Mouse (Mus musculus): Measurements from ENCODE around the gene Faim2. TPM values are rescaled to one million over a fixed set of nuclear protein-coding genes. Genes with fewer than 3 reads are reported as not detected.
A peak's percentile ranks its signal among the peaks of the same experiment; 100 is the strongest.

The Faim2 gene
- polyA plus RNA-seq, 1 experiment from 2014 or later, result 3.1 TPM

GRCm38 (mm10) chr15:99475814-99476213 is 52.2 kb downstream of the Faim2 start:
- Histone ChIP-seq H3K36me3 (peaks cover 1% of the 10 kb centered on the region; the same call in 1 of the 2 replicates), H3K4me3 (no peak overlapping the region), H3K9me3 (no peaks in the 10 kb centered on the region), H3K4me1 (peaks cover 11% of the 10 kb centered on the region), H3K27me3 (peaks cover 12% of the 10 kb centered on the region), H3K4me2 (replicated peaks) (no peak overlapping the region), H3K9ac (replicated peaks) (no peak overlapping the region), H3K27ac (replicated peaks) (no peak overlapping the region)
- ATAC-seq (ENCODE audit: low FRiP score, low read depth), result no peak
- 64% methylated on average over 1 of the region's 1 CpGs for WGBS

DNA sequence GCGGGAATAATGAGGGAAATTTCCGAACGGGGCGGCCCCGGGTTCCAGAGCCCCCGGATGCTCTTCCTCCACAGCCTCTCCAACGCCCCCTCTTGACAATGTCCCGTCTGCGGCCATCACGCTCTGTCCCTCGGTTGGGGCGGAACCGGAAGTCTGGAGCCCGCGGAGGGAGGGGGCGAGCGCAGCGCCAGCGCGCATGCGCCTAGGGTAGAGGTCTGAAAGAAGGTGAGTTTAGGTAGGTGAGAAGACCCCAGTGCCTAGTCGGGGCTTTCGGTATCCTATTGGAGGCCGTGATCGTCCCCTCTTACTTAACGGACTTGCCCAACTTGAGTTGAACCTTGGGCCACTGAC is 53.4 kb downstream of the Faim2 start, which contains the start of gene Bcdin3d:
TSS of gene Bcdin3d (minus strand) at position 155 of the 351 bp plus-strand sequence.
- peak within 1 kb of the TSS; percentile 87 for H3K27ac ChIP-seq (replicated peaks)
- H3K9me3 ChIP-seq, result no peaks in the 10 kb centered on the region
- H3K9ac ChIP-seq (replicated peaks), result peak within 1 kb of the TSS; percentile 89
- ATAC-seq (ENCODE audit: low FRiP score, low read depth), result peak; percentile 90
- under 1% methylated on average over 26 of the region's 26 CpGs for WGBS
- peaks cover 11% of the 10 kb centered on the region for H3K36me3 ChIP-seq
- H3K27me3 ChIP-seq, result peaks cover 12% of the 10 kb centered on the region
- peak within 1 kb of the TSS; percentile 84 for H3K4me3 ChIP-seq
- H3K4me1 ChIP-seq, result peaks cover 12% of the 10 kb centered on the region
- H3K4me2 ChIP-seq (replicated peaks), result peak within 1 kb of the TSS; percentile 74

GRCm38 (mm10) chr15:99473801-99474575 is 54.0 kb downstream of the Faim2 start:
- H3K4me1 ChIP-seq, result peaks cover 12% of the 10 kb centered on the region
- peak overlapping the region; percentile 74 for H3K4me2 ChIP-seq (replicated peaks)
- H3K27ac ChIP-seq (replicated peaks), result peak overlapping the region; percentile 87
- peaks cover 12% of the 10 kb centered on the region for H3K27me3 ChIP-seq
- peak overlapping the region; percentile 89 for H3K9ac ChIP-seq (replicated peaks)
- no peaks in the 10 kb centered on the region for H3K9me3 ChIP-seq
- H3K4me3 ChIP-seq, result peak overlapping the region; percentile 84
- H3K36me3 ChIP-seq, result peaks cover 11% of the 10 kb centered on the region
- ATAC-seq (ENCODE audit: low FRiP score, low read depth), result peak; percentile 89
- WGBS, result 6% methylated on average over 38 of the region's 38 CpGs

DNA sequence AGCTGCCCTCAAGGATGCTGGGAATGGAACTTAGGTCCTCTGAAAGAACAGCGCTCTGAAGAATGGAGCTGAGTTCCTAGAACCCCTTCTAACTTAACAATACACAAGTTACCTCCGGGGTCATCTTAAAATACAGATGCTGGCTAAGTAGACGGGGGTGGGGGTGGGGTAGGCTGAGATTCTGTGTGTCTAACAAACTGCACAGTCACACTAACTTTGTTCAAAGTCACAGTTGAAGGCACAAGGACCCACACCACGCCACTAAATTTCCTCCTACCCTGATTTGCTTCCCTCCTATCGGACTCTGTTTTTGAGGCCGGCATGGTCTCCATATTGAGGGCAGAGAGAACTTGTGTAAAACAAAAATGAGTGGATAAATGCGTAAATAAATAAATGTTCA is 55.0 kb downstream of the Faim2 start:
- Histone ChIP-seq H3K4me1 (peaks cover 12% of the 10 kb centered on the region), H3K36me3 (peaks cover 15% of the 10 kb centered on the region), H3K4me2 (replicated peaks) (no peak overlapping the region), H3K9me3 (no peaks in the 10 kb centered on the region), H3K27me3 (peaks cover 12% of the 10 kb centered on the region), H3K4me3 (no peak overlapping the region), H3K9ac (replicated peaks) (no peak overlapping the region), H3K27ac (replicated peaks) (no peak overlapping the region)
- 91% methylated on average over 7 of the region's 7 CpGs for WGBS
- no peak for ATAC-seq (ENCODE audit: low FRiP score, low read depth)

DNA sequence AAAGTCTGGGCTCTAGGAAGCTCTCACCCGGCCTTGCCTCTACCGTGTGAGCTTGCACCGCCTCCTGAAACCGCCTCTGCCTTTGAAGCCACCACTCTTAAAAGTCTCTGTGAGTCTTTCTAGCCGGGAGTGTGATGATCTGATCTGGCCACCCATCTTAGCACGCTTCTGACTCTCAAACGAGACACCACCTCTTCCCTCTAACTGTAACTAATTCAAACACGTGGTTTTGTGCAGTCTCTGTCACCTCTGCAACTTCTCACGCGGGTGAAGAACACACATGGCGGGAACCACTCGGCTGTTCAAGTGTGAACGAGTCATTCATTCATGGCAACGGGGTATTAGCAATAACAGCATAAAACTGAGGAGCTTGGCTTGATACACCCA is 56.3 kb downstream of the Faim2 start:
- Histone ChIP-seq H3K9ac (replicated peaks) (no peak overlapping the region), H3K4me1 (peaks cover 12% of the 10 kb centered on the region), H3K27me3 (peaks cover 2% of the 10 kb centered on the region; the same call in 1 of the 2 replicates), H3K27ac (replicated peaks) (no peak overlapping the region), H3K9me3 (no peaks in the 10 kb centered on the region), H3K4me2 (replicated peaks) (no peak overlapping the region), H3K36me3 (peaks cover 15% of the 10 kb centered on the region), H3K4me3 (no peak overlapping the region)
- 83% methylated on average over 14 of the region's 14 CpGs for WGBS
- no peak for ATAC-seq (ENCODE audit: low FRiP score, low read depth)

DNA sequence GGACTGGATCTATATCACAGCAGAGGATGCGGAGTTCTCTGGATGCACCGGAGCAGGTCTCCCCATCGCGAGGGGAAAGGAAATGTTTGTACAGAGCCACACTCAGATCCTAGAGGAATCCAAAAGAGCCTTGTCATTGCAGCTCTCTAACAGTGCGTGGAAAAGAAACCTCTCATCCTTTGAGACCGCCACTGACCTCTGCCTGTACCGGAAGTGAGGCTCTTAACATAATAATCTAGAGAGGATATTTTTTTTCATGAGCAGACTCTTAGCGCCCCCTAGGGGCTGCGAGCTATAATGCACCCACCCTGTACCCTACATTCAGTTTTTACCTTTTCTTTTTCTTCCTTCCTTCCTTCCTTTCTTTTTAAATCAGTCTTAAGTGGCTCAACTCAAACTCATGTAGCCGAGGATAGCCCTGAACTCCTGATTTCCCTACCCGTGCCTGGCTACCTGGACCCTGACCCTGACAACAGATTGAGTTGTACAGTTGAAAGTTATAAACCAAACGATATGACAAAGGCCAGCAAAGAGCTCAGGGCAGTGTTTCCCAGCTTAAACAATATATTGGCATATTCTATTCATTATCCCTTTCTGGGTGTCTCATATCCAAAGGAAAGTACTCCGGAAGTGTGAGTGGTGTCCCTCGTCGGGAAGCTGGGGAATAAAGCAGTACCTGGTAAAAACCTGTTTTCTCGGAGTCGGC is 56.8 kb downstream of the Faim2 start:
- 0 out of 2 replicates have a peak overlapping the region, but pooled peaks have one; percentile 28 for H3K9ac ChIP-seq (replicated peaks)
- H3K4me2 ChIP-seq (replicated peaks), result no peak overlapping the region; the same call in 1 of the 2 replicates
- H3K4me3 ChIP-seq, result no peak overlapping the region
- 65% methylated on average over 17 of the region's 17 CpGs for WGBS
- ATAC-seq (ENCODE audit: low FRiP score, low read depth), result no peak
- H3K27me3 ChIP-seq, result no peaks in the 10 kb centered on the region
- peaks cover 15% of the 10 kb centered on the region for H3K36me3 ChIP-seq
- no peak overlapping the region for H3K27ac ChIP-seq (replicated peaks)
- peaks cover 12% of the 10 kb centered on the region for H3K4me1 ChIP-seq
- H3K9me3 ChIP-seq, result no peaks in the 10 kb centered on the region

- Histone ChIP-seq H3K36me3 (peaks cover 15% of the 10 kb centered on the region), H3K27me3 (no peaks in the 10 kb centered on the region), H3K4me3 (no peak overlapping the region), H3K9ac (replicated peaks) (no peak overlapping the region), H3K27ac (replicated peaks) (no peak overlapping the region), H3K4me2 (replicated peaks) (no peak overlapping the region), H3K9me3 (no peaks in the 10 kb centered on the region), H3K4me1 (peaks cover 12% of the 10 kb centered on the region)
- 94% methylated on average over 31 of the region's 31 CpGs for WGBS
- ATAC-seq (ENCODE audit: low FRiP score, low read depth), result no peak
Observed at GRCm38 (mm10) chr15:99470224-99470761, 57.7 kb downstream of the Faim2 start.

DNA sequence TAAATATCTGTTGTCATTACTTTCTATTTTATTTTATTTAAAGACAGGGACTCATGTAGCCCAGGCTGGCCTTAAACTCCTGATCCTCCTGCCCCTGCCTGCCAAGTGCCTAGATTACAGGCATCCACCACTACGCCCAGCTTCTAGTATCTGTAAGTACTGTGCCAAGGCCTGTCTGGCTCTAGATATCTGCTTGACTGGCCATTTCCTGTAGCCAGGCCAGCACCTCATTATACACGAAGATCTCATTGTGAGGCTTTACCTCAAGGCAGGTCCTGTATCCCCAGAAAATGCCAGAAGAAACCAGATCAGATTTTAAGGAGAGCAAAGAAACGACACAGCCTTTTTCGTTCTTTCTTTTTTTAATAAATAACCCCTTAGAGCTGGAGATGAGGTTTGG is 58.2 kb downstream of the Faim2 start:
- Histone ChIP-seq H3K4me2 (replicated peaks) (no peak overlapping the region), H3K36me3 (peaks cover 15% of the 10 kb centered on the region), H3K27ac (replicated peaks) (no peak overlapping the region), H3K9me3 (no peaks in the 10 kb centered on the region), H3K9ac (replicated peaks) (no peak overlapping the region), H3K4me1 (peaks cover 9% of the 10 kb centered on the region), H3K4me3 (no peak overlapping the region), H3K27me3 (no peaks in the 10 kb centered on the region)
- no peak for ATAC-seq (ENCODE audit: low FRiP score, low read depth)
- 94% methylated on average over 4 of the region's 4 CpGs for WGBS

DNA sequence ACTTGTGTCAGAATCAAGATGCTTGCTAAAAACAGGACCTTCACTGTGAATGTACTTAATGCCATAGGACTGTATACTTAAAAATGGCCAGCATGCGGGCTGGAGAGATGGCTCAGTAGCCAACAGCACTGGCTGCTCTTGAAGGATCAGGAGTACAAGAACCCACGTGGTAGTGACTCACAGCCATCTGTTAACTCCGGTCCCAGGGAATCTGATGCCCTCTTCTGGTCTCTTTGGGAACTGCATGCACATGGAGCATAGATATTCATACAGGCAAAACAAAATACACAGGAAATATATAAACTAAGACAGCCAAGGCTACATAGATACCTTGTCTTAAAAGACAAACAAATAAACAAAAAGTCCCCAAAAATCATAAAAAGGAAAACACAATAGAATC is 58.9 kb downstream of the Faim2 start:
- ATAC-seq (ENCODE audit: low FRiP score, low read depth), result no peak
- H3K27ac ChIP-seq (replicated peaks), result no peak overlapping the region
- H3K27me3 ChIP-seq, result no peaks in the 10 kb centered on the region
- peaks cover 15% of the 10 kb centered on the region for H3K36me3 ChIP-seq
- H3K4me1 ChIP-seq, result peaks cover 9% of the 10 kb centered on the region
- no peak overlapping the region for H3K9ac ChIP-seq (replicated peaks)
- H3K4me2 ChIP-seq (replicated peaks), result no peak overlapping the region
- H3K9me3 ChIP-seq, result no peaks in the 10 kb centered on the region
- H3K4me3 ChIP-seq, result no peak overlapping the region
- 47% methylated on average over 3 of the region's 3 CpGs for WGBS

DNA sequence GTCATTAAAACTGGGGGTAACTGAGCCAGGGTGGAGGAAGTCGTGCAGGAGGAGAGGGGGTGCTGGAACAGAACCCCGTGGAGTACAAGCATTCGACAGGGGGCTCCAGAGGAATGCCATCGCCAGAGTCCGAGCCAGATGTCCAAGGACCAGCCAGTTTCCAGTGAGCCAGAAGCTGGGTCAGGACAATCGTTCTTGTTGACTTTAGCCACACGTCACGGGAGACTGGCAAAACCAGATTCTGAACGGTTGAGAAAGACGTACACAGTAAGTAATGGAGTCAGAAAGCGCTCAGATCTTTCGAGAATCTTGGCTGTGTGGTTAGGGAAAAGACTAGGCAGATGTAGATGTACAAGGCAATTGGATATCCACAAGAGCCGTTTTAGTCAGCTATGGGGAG is 64.8 kb downstream of the Faim2 start:
- Histone ChIP-seq H3K9ac (replicated peaks) (no peak overlapping the region), H3K4me1 (peaks cover 6% of the 10 kb centered on the region), H3K27ac (replicated peaks) (no peak overlapping the region), H3K27me3 (no peaks in the 10 kb centered on the region), H3K9me3 (no peaks in the 10 kb centered on the region), H3K4me3 (no peak overlapping the region), H3K36me3 (no peaks in the 10 kb centered on the region), H3K4me2 (replicated peaks) (no peak overlapping the region)
- ATAC-seq (ENCODE audit: low FRiP score, low read depth), result no peak
- whole genome bisulfite sequencing, result 73% methylated on average over 13 of the region's 13 CpGs

GRCm38 (mm10) chr15:99457606-99458401 is 70.2 kb downstream of the Faim2 start, which contains the start of gene Nckap5l:
Nckap5l (minus strand) TSS chr15:99457748.
- no peaks in the 10 kb centered on the region; the same call in 1 of the 2 replicates for H3K36me3 ChIP-seq
- peak within 1 kb of the TSS; percentile 84 for H3K9ac ChIP-seq (replicated peaks)
- peak within 1 kb of the TSS; percentile 87 for H3K4me2 ChIP-seq (replicated peaks)
- H3K27ac ChIP-seq (replicated peaks), result peak within 1 kb of the TSS; percentile 83
- peak within 1 kb of the TSS; percentile 77 for H3K4me3 ChIP-seq
- ATAC-seq (ENCODE audit: low FRiP score, low read depth), result peak; percentile 92
- H3K4me1 ChIP-seq, result peaks cover 49% of the 10 kb centered on the region
- H3K9me3 ChIP-seq, result no peaks in the 10 kb centered on the region
- WGBS, result 1% methylated on average over 41 of the region's 45 CpGs
- H3K27me3 ChIP-seq, result no peaks in the 10 kb centered on the region

Data from midbrain, embryonic 12.5 days (tissue).